Mouse (Mus musculus): ENCODE measurements around the gene Man1b1. TPM values are rescaled to one million over a fixed set of nuclear protein-coding genes. Genes with fewer than 3 reads are reported as not detected.

The Man1b1 gene
- polyA plus RNA-seq, 1 experiment: 57.3 TPM

- H3K9me3 ChIP-seq (replicated peaks; ENCODE audit: control insufficient read depth, insufficient read depth, low read length, poor library complexity, severe bottlenecking): no peaks in the 10 kb centered on the region
- H3K27me3 ChIP-seq (ENCODE audit: control insufficient read depth, insufficient read depth, low read length, poor library complexity, severe bottlenecking): no peaks in the 10 kb centered on the region
- no peak overlapping the region for H3K9ac ChIP-seq (ENCODE audit: low read depth, poor library complexity, severe bottlenecking)
- TF ChIP-seq POLR2A (IDR thresholded peaks at IDR 0.05; ENCODE audit: insufficient read depth, low read length): no peak
- TF ChIP-seq CTCF (IDR thresholded peaks at IDR 0.05; ENCODE audit: low read depth, low read length): peak; percentile 56
- H3K36me3 ChIP-seq (ENCODE audit: control insufficient read depth, insufficient read depth, low read length, poor library complexity, severe bottlenecking): no peaks in the 10 kb centered on the region
- H3K4me3 ChIP-seq (ENCODE audit: low read depth, low read length): no peak overlapping the region
- no peaks in the 10 kb centered on the region for H3K4me1 ChIP-seq (ENCODE audit: control insufficient read depth, insufficient read depth, low read length)
- no peak overlapping the region for H3K27ac ChIP-seq (ENCODE audit: insufficient read depth, low read length)
Observed at GRCm38 (mm10) chr2:25328440-25328839, 3.7 kb upstream of the Man1b1 start.

- no peaks in the 10 kb centered on the region for H3K4me1 ChIP-seq (ENCODE audit: control insufficient read depth, insufficient read depth, low read length)
- H3K27me3 ChIP-seq (ENCODE audit: control insufficient read depth, insufficient read depth, low read length, poor library complexity, severe bottlenecking): no peaks in the 10 kb centered on the region
- peak overlapping the region; percentile 88 for H3K4me3 ChIP-seq (ENCODE audit: low read depth, low read length)
- no peak for TF ChIP-seq EP300 (IDR thresholded peaks at IDR 0.05; ENCODE audit: insufficient read depth, low read depth, low read length)
- TF ChIP-seq POLR2A (IDR thresholded peaks at IDR 0.05; ENCODE audit: insufficient read depth, low read length): no peak
- no peak for TF ChIP-seq CTCF (IDR thresholded peaks at IDR 0.05; ENCODE audit: low read depth, low read length)
- no peaks in the 10 kb centered on the region for H3K9me3 ChIP-seq (replicated peaks; ENCODE audit: control insufficient read depth, insufficient read depth, low read length, poor library complexity, severe bottlenecking)
- H3K36me3 ChIP-seq (ENCODE audit: control insufficient read depth, insufficient read depth, low read length, poor library complexity, severe bottlenecking): peaks cover 4% of the 10 kb centered on the region
- peak overlapping the region; percentile 61 for H3K9ac ChIP-seq (ENCODE audit: low read depth, poor library complexity, severe bottlenecking)
- no peak overlapping the region for H3K27ac ChIP-seq (ENCODE audit: insufficient read depth, low read length)
Observed at GRCm38 (mm10) chr2:25331470-25331869, 668 bp upstream of the Man1b1 start.

- Histone ChIP-seq H3K9ac (ENCODE audit: low read depth, poor library complexity, severe bottlenecking) (0 out of 2 replicates have a peak overlapping the region, but pooled peaks have one; percentile 57), H3K4me3 (ENCODE audit: low read depth, low read length) (peak overlapping the region; percentile 90; the same call in 1 of the 2 replicates), H3K27me3 (ENCODE audit: control insufficient read depth, insufficient read depth, low read length, poor library complexity, severe bottlenecking) (no peaks in the 10 kb centered on the region), H3K27ac (ENCODE audit: insufficient read depth, low read length) (no peak overlapping the region), H3K4me1 (ENCODE audit: control insufficient read depth, insufficient read depth, low read length) (no peaks in the 10 kb centered on the region), H3K9me3 (replicated peaks; ENCODE audit: control insufficient read depth, insufficient read depth, low read length, poor library complexity, severe bottlenecking) (no peaks in the 10 kb centered on the region), H3K36me3 (ENCODE audit: control insufficient read depth, insufficient read depth, low read length, poor library complexity, severe bottlenecking) (peaks cover 8% of the 10 kb centered on the region)
- TF ChIP-seq POLR2A (IDR thresholded peaks at IDR 0.05; ENCODE audit: insufficient read depth, low read length): no peak
- TF ChIP-seq EP300 (IDR thresholded peaks at IDR 0.05; ENCODE audit: insufficient read depth, low read depth, low read length): no peak
- TF ChIP-seq CTCF (IDR thresholded peaks at IDR 0.05; ENCODE audit: low read depth, low read length): no peak
Observed at GRCm38 (mm10) chr2:25333569-25333968, 1.4 kb downstream of the Man1b1 start.

GRCm38 (mm10) chr2:25338303-25338702 is 6.2 kb downstream of the Man1b1 start:
- H3K9me3 ChIP-seq (replicated peaks; ENCODE audit: control insufficient read depth, insufficient read depth, low read length, poor library complexity, severe bottlenecking): no peaks in the 10 kb centered on the region
- no peak overlapping the region for H3K4me3 ChIP-seq (ENCODE audit: low read depth, low read length)
- H3K27ac ChIP-seq (ENCODE audit: insufficient read depth, low read length): no peak overlapping the region
- no peaks in the 10 kb centered on the region for H3K4me1 ChIP-seq (ENCODE audit: control insufficient read depth, insufficient read depth, low read length)
- peaks cover 21% of the 10 kb centered on the region for H3K36me3 ChIP-seq (ENCODE audit: control insufficient read depth, insufficient read depth, low read length, poor library complexity, severe bottlenecking)
- no peaks in the 10 kb centered on the region for H3K27me3 ChIP-seq (ENCODE audit: control insufficient read depth, insufficient read depth, low read length, poor library complexity, severe bottlenecking)
- TF ChIP-seq EP300 (IDR thresholded peaks at IDR 0.05; ENCODE audit: insufficient read depth, low read depth, low read length) (no peak), POLR2A (IDR thresholded peaks at IDR 0.05; ENCODE audit: insufficient read depth, low read length) (no peak), CTCF (IDR thresholded peaks at IDR 0.05; ENCODE audit: low read depth, low read length) (no peak)
- no peak overlapping the region for H3K9ac ChIP-seq (ENCODE audit: low read depth, poor library complexity, severe bottlenecking)

GRCm38 (mm10) chr2:25348162-25348561 is 16.0 kb downstream of the Man1b1 start:
- Histone ChIP-seq H3K27ac (ENCODE audit: insufficient read depth, low read length) (no peak overlapping the region), H3K4me1 (ENCODE audit: control insufficient read depth, insufficient read depth, low read length) (no peaks in the 10 kb centered on the region), H3K9me3 (replicated peaks; ENCODE audit: control insufficient read depth, insufficient read depth, low read length, poor library complexity, severe bottlenecking) (no peaks in the 10 kb centered on the region), H3K9ac (ENCODE audit: low read depth, poor library complexity, severe bottlenecking) (no peak overlapping the region), H3K4me3 (ENCODE audit: low read depth, low read length) (no peak overlapping the region), H3K27me3 (ENCODE audit: control insufficient read depth, insufficient read depth, low read length, poor library complexity, severe bottlenecking) (no peaks in the 10 kb centered on the region), H3K36me3 (ENCODE audit: control insufficient read depth, insufficient read depth, low read length, poor library complexity, severe bottlenecking) (peaks cover 39% of the 10 kb centered on the region)
- TF ChIP-seq EP300 (IDR thresholded peaks at IDR 0.05; ENCODE audit: insufficient read depth, low read depth, low read length): no peak
- no peak for TF ChIP-seq CTCF (IDR thresholded peaks at IDR 0.05; ENCODE audit: low read depth, low read length)
- TF ChIP-seq POLR2A (IDR thresholded peaks at IDR 0.05; ENCODE audit: insufficient read depth, low read length): no peak

GRCm38 (mm10) chr2:25349499-25349898 is 17.4 kb downstream of the Man1b1 start:
- H3K4me3 ChIP-seq (ENCODE audit: low read depth, low read length): no peak overlapping the region
- H3K9ac ChIP-seq (ENCODE audit: low read depth, poor library complexity, severe bottlenecking): no peak overlapping the region
- H3K4me1 ChIP-seq (ENCODE audit: control insufficient read depth, insufficient read depth, low read length): no peaks in the 10 kb centered on the region
- H3K36me3 ChIP-seq (ENCODE audit: control insufficient read depth, insufficient read depth, low read length, poor library complexity, severe bottlenecking): peaks cover 36% of the 10 kb centered on the region
- H3K9me3 ChIP-seq (replicated peaks; ENCODE audit: control insufficient read depth, insufficient read depth, low read length, poor library complexity, severe bottlenecking): no peaks in the 10 kb centered on the region
- no peaks in the 10 kb centered on the region for H3K27me3 ChIP-seq (ENCODE audit: control insufficient read depth, insufficient read depth, low read length, poor library complexity, severe bottlenecking)
- no peak overlapping the region for H3K27ac ChIP-seq (ENCODE audit: insufficient read depth, low read length)
- TF ChIP-seq CTCF (IDR thresholded peaks at IDR 0.05; ENCODE audit: low read depth, low read length) (no peak), EP300 (IDR thresholded peaks at IDR 0.05; ENCODE audit: insufficient read depth, low read depth, low read length) (no peak), POLR2A (IDR thresholded peaks at IDR 0.05; ENCODE audit: insufficient read depth, low read length) (no peak)
